Mouse (Mus musculus) heart, adult 2 months (tissue): Measurements from ENCODE around the gene Rhobtb3.

Experiments used
- CTCF ChIP-seq: fragments of 200-600 bp; IDR thresholded peaks from 2 replicates; pipeline ENCODE4 v1.8.1; 2022; ENCODE audit warnings: antibody characterized with exemption, mild to moderate bottlenecking, moderate library complexity
- EP300 ChIP-seq: fragments of 200-500 bp; IDR thresholded peaks from 2 replicates; pipeline ENCODE4 v1.6.1; 2011; ENCODE audit warnings: low read depth, low read length, control low read depth; ENCODE audit not compliant: insufficient read depth
- POLR2A ChIP-seq: fragments of 200-500 bp; IDR thresholded peaks from 2 replicates; pipeline ENCODE4 v1.6.1; 2011; ENCODE audit warnings: mild to moderate bottlenecking, low read depth, low read length, control low read depth; ENCODE audit not compliant: insufficient read depth

GRCm38 (mm10) chr13:75908187-75908586 lies 35.5 kb downstream of the Rhobtb3 start:
- no peak for TF ChIP-seq POLR2A
- no peak for TF ChIP-seq CTCF
- no peak for TF ChIP-seq EP300
